Mouse (Mus musculus) lung, postnatal 0 days (tissue): Measurements from ENCODE around the gene Rft1. TPM values are rescaled to one million over a fixed set of nuclear protein-coding genes. Genes with fewer than 3 reads are reported as not detected.

ENCODE experiments used
- ATAC-seq: fragments of 200-750 bp; cut with Nextera tagmentation; 2 replicates; pipeline ENCODE4 v1.8.0; 2017; ENCODE audit warnings: moderate library complexity
- DNase-seq: peaks from one replicate; pipeline ENCODE4 v3.0.0-alpha.2; 2016; ENCODE audit warnings: low spot score
- H3K27ac ChIP-seq: fragments of 300-500 bp; sonication (generic); 2 replicates; pipeline ENCODE4 v1.5.1; 2014; ENCODE audit warnings: antibody characterized with exemption, mild to moderate bottlenecking, low read length, mixed read lengths
- H3K27me3 ChIP-seq: fragments of 300-500 bp; sonication (generic); replicated peaks from 2 replicates; pipeline ENCODE4 v1.6.1; 2014; ENCODE audit warnings: low read length, mixed read lengths; ENCODE audit not compliant: insufficient read depth
- H3K36me3 ChIP-seq: fragments of 300-500 bp; sonication (generic); 2 replicates; pipeline ENCODE4 v1.6.1; 2014; ENCODE audit warnings: low read length, mixed read lengths; ENCODE audit not compliant: insufficient read depth
- H3K4me1 ChIP-seq: fragments of 300-500 bp; sonication (generic); 2 replicates; pipeline ENCODE4 v1.6.1; 2014; ENCODE audit warnings: antibody characterized with exemption, low read depth, low read length, mixed read lengths; ENCODE audit not compliant: insufficient read depth
- H3K4me2 ChIP-seq: fragments of 300-500 bp; sonication (generic); replicated peaks from 2 replicates; pipeline ENCODE4 v1.6.1; 2014; ENCODE audit warnings: low read depth, mild to moderate bottlenecking, low read length, moderate library complexity, mixed read lengths
- H3K4me3 ChIP-seq: fragments of 300-500 bp; sonication (generic); 2 replicates; pipeline ENCODE4 v1.5.1; 2014; ENCODE audit warnings: low read depth, low read length
- H3K9ac ChIP-seq: fragments of 300-500 bp; sonication (generic); replicated peaks from 2 replicates; pipeline ENCODE4 v1.6.1; 2014; ENCODE audit warnings: low read depth, mild to moderate bottlenecking
- H3K9me3 ChIP-seq: fragments of 300-500 bp; sonication (generic); 2 replicates; pipeline ENCODE4 v1.6.1; 2016; ENCODE audit warnings: low read length, mixed read lengths
- CTCF ChIP-seq: IDR thresholded peaks from 2 replicates; pipeline ENCODE4 v1.5.1; 2016; ENCODE audit warnings: antibody characterized with exemption, mild to moderate bottlenecking
- EP300 ChIP-seq: IDR thresholded peaks from 2 replicates; pipeline ENCODE4 v1.6.1; 2016; ENCODE audit warnings: antibody characterized with exemption, mild to moderate bottlenecking, control low read depth
- WGBS: fragments of 180-500 bp; shearing (Covaris S2); extraction: QIAGEN DNeasy Blood & Tissue Kit; methylation state at CpG from one replicate; pipeline ENCODE4 v1.1.7; 2014; 5-methylcytosine and 5-hydroxymethylcytosine counted together
- polyA plus RNA-seq: library from polyadenylated mRNA; unstranded; fragments of >200 nt; fragmentation: Nextera tagmentation; extraction: Ambion mirVana; gene quantifications from 2 replicates; pipeline ENCODE4 v1.2.1, GENCODE M21; 2015

Gene Rft1
- polyA plus RNA-seq, 1 experiment from 2014 or later: 14.4 TPM

DNA sequence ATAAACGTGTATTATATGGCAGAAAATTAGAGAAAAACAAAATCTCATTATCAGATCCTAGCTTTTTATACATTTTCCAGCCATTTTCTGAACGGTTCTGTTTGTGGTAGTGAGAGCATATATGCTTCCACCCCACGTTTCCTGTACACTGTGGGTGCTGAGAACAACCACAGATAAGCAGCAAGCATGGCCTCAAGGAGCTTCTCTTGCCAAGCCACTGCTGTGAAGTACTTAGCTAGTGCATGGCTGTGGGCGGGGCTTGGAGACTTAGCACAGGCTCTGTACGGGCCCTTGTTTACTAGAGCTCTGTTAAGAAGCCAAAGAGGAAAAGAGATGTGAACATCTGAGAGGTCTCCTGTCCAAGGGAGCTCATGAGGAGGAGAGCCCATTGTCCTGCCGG lies 20.8 kb downstream of the Rft1 start:
- peaks cover 31% of the 10 kb centered on the region for H3K36me3 ChIP-seq
- H3K9ac ChIP-seq: no peak overlapping the region
- peak; percentile 84 for DNase-seq
- no peaks in the 10 kb centered on the region for H3K4me1 ChIP-seq
- TF ChIP-seq CTCF (no peak), EP300 (no peak)
- no peaks in the 10 kb centered on the region for H3K9me3 ChIP-seq
- no peak overlapping the region for H3K27ac ChIP-seq
- no peak overlapping the region for H3K4me3 ChIP-seq
- peak; percentile 91 for ATAC-seq
- H3K27me3 ChIP-seq: no peaks in the 10 kb centered on the region
- no peak overlapping the region for H3K4me2 ChIP-seq
- WGBS: 52% methylated on average over 6 of the region's 6 CpGs

DNA sequence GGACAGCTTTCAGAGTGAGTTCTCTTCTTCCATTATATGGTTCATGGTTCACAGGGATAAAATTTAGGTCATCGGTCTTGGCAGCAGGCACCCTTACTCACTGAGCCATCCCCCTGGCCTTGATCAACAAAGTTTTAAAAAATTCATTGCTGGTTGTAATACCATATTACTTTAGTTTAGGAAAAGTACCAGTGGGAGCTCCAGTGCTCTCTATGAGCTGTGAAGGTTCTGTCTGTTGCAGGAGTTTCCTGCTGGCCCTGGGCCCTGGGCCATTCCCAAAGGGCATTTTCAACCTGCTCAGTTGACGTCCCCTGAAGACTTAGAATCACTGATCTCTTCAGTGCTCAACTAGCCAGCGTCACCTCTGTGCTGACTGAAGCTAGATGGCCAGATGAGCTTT lies 28.0 kb downstream of the Rft1 start:
- DNase-seq: no peak
- Histone ChIP-seq H3K9ac (no peak overlapping the region), H3K4me2 (no peak overlapping the region), H3K4me1 (no peaks in the 10 kb centered on the region), H3K36me3 (0 out of 2 replicates have a peak, but pooled peaks cover 25% of the 10 kb centered on the region), H3K9me3 (no peaks in the 10 kb centered on the region), H3K4me3 (no peak overlapping the region), H3K27me3 (no peaks in the 10 kb centered on the region), H3K27ac (no peak overlapping the region)
- no peak for ATAC-seq
- no peak for TF ChIP-seq CTCF
- TF ChIP-seq EP300: no peak
- WGBS: 90% methylated on average over 3 of the region's 3 CpGs

DNA sequence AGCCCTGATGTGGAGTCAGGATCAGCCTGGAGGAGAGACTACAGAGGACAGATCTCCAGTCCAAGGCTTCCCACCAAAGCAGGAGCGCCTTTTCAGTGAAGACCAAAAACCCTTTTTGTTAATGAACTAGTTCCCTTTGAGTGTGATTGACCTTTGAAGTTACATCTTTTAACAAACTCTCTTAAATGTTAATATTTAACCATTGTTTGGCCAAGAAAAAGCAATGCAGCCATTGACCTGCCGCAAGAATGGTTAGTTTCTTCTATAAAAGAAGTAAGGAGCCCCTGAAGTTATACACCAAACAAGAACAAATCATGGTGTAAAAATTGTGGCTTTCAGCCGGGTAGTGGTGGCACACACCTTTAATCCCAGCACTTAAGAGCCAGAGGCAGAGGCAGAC lies 36.5 kb downstream of the Rft1 start:
- TF ChIP-seq EP300 (no peak), CTCF (no peak)
- no peak overlapping the region for H3K4me2 ChIP-seq
- no peak overlapping the region for H3K4me3 ChIP-seq
- 0 out of 2 replicates have a peak, but pooled peaks cover 3% of the 10 kb centered on the region for H3K4me1 ChIP-seq
- no peaks in the 10 kb centered on the region for H3K27me3 ChIP-seq
- no peak overlapping the region for H3K27ac ChIP-seq
- WGBS: 73% methylated on average over 3 of the region's 3 CpGs
- no peaks in the 10 kb centered on the region for H3K9me3 ChIP-seq
- DNase-seq (no peak), ATAC-seq (no peak)
- no peak overlapping the region for H3K9ac ChIP-seq
- peaks cover 16% of the 10 kb centered on the region for H3K36me3 ChIP-seq

DNA sequence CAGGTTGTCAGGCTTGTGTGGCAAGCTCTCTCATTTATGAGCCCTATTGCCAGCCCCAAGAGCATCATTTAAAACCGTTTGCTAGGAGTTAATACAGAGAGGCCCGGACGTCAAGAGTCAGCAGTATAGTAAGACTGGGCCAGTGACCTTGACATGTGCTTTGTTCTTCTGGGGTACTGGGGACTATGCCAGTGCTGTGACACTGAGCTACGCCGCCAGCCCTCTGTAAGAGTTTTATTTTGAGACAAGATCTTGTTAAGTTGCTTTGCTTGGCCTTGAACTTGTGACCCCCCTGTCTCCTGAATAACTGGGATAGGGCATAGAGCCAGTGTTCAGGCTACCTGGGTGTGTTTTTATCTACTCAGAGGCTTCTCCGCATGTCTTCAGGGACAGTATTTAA lies 38.3 kb downstream of the Rft1 start:
- Histone ChIP-seq H3K27ac (no peak overlapping the region), H3K4me1 (0 out of 2 replicates have a peak, but pooled peaks cover 3% of the 10 kb centered on the region), H3K27me3 (no peaks in the 10 kb centered on the region), H3K4me2 (no peak overlapping the region), H3K4me3 (no peak overlapping the region), H3K9ac (no peak overlapping the region), H3K36me3 (peaks cover 16% of the 10 kb centered on the region), H3K9me3 (no peaks in the 10 kb centered on the region)
- DNase-seq (no peak), ATAC-seq (no peak)
- no peak for TF ChIP-seq CTCF
- TF ChIP-seq EP300: no peak
- WGBS: 83% methylated on average over 6 of the region's 6 CpGs

DNA sequence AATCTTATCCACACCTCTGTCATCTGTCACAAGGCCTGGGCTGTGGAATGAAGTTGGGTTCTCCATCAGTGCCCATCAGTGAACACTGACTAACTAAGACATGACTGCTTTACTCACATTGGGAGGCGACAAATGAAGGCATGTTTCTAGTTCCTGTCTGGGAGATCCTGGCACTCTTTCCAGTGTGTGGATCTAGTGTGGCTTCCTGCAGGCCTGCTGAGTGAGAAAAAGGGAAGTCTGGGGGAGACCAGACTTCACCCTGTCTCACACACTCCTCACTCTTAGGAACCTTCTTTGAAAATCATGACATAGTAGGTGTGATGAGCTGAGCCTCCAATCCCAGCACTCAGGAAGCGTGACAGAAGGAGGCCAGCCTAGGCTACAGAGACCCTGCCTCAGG lies 40.6 kb downstream of the Rft1 start:
- H3K9ac ChIP-seq: no peak overlapping the region
- H3K4me3 ChIP-seq: no peak overlapping the region
- WGBS: 76% methylated on average over 2 of the region's 2 CpGs
- H3K4me1 ChIP-seq: 0 out of 2 replicates have a peak, but pooled peaks cover 3% of the 10 kb centered on the region
- no peak for TF ChIP-seq CTCF
- TF ChIP-seq EP300: no peak
- peak; percentile 25 for DNase-seq
- no peak overlapping the region for H3K27ac ChIP-seq
- no peak for ATAC-seq
- H3K9me3 ChIP-seq: no peaks in the 10 kb centered on the region
- H3K4me2 ChIP-seq: no peak overlapping the region
- peaks cover 14% of the 10 kb centered on the region for H3K36me3 ChIP-seq
- H3K27me3 ChIP-seq: no peaks in the 10 kb centered on the region

DNA sequence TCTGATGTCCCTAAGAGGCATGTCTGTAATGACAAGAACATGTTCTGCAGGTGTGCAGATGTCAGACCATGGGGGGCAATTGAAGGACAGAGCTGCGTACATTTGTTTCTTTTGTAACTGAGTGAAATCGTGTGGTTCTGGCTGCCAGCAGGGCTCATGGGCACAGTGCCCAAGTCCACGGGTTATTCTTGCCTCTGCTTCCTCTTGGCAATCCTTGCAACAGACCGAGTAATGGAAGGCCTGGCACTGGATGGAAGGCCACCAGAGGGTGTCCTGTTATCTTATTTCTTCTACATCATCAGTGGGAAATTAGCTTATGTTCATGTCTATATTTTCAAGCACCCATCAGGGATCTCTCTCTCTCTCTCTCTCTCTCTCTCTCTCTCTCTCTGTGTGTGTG lies 41.4 kb downstream of the Rft1 start:
- no peaks in the 10 kb centered on the region for H3K9me3 ChIP-seq
- peaks cover 7% of the 10 kb centered on the region for H3K36me3 ChIP-seq
- peak; percentile 54 for TF ChIP-seq CTCF
- TF ChIP-seq EP300: no peak
- H3K9ac ChIP-seq: no peak overlapping the region
- H3K27me3 ChIP-seq: no peaks in the 10 kb centered on the region
- WGBS: 13% methylated on average over 4 of the region's 4 CpGs
- ATAC-seq (peak; percentile 69), DNase-seq (peak; percentile 74)
- H3K4me3 ChIP-seq: no peak overlapping the region
- H3K4me2 ChIP-seq: no peak overlapping the region
- H3K27ac ChIP-seq: no peak overlapping the region
- 0 out of 2 replicates have a peak, but pooled peaks cover 3% of the 10 kb centered on the region for H3K4me1 ChIP-seq
